Mouse (Mus musculus): ENCODE data around the gene Iqcm. TPM values are rescaled to one million over a fixed set of nuclear protein-coding genes. Genes with fewer than 3 reads are reported as not detected.
"Not testable (repeated sequence)": the region's sequence is repeated elsewhere in the genome, so short reads cannot be mapped to it uniquely, and the experiment has no call there.

The Iqcm gene
- polyA plus RNA-seq (2014; fragmentation: Nextera tagmentation; extraction: Ambion mirVana), result not detected in 2 replicates

- Histone ChIP-seq H3K4me1 (ENCODE audit: control insufficient read depth, insufficient read depth, low read length) (no peaks in the 10 kb centered on the region), H3K4me3 (ENCODE audit: low read depth, low read length) (no peak within 1 kb of the TSS), H3K9ac (replicated peaks; ENCODE audit: low read length) (no peak within 1 kb of the TSS), H3K36me3 (replicated peaks; ENCODE audit: control insufficient read depth, insufficient read depth, low read depth, low read length) (no peaks in the 10 kb centered on the region), H3K27me3 (ENCODE audit: control insufficient read depth, insufficient read depth, low read length) (no peaks in the 10 kb centered on the region), H3K27ac (replicated peaks; ENCODE audit: low read depth, low read length) (no peak within 1 kb of the TSS), H3K4me2 (ENCODE audit: low read depth, low read length) (no peak within 1 kb of the TSS), H3K9me3 (replicated peaks; ENCODE audit: control insufficient read depth, low read length) (no peaks in the 10 kb centered on the region)
- ATAC-seq (replicated peaks; ENCODE audit: insufficient number of reproducible peaks, low FRiP score, low TSS enrichment, low read depth), result no peak
- WGBS, result 86% methylated on average over 7 of the region's 7 CpGs
- DNase-seq (ENCODE audit: low spot score), result no peak
Observed at GRCm38 (mm10) chr8:75448394-75448793, at the start of gene Iqcm. Gene Iqcm, plus strand, starts transcription at chr8:75448694.

GRCm38 (mm10) chr8:75406489-75406888, 42.0 kb upstream of the Iqcm start, which contains the start of gene Gm10358:
Gene Gm10358, minus strand, starts transcription at chr8:75406589.
- DNase-seq (ENCODE audit: low spot score), result no peak
- H3K4me2 ChIP-seq (ENCODE audit: low read depth, low read length), result no peak within 1 kb of the TSS
- no peaks in the 10 kb centered on the region for H3K4me1 ChIP-seq (ENCODE audit: control insufficient read depth, insufficient read depth, low read length)
- 94% methylated on average over 5 of the region's 5 CpGs for WGBS
- no peaks in the 10 kb centered on the region for H3K36me3 ChIP-seq (replicated peaks; ENCODE audit: control insufficient read depth, insufficient read depth, low read depth, low read length)
- H3K9me3 ChIP-seq (replicated peaks; ENCODE audit: control insufficient read depth, low read length), result no peaks in the 10 kb centered on the region
- no peak within 1 kb of the TSS for H3K9ac ChIP-seq (replicated peaks; ENCODE audit: low read length)
- no peak within 1 kb of the TSS for H3K27ac ChIP-seq (replicated peaks; ENCODE audit: low read depth, low read length)
- H3K4me3 ChIP-seq (ENCODE audit: low read depth, low read length), result no peak within 1 kb of the TSS
- no peak for ATAC-seq (replicated peaks; ENCODE audit: insufficient number of reproducible peaks, low FRiP score, low TSS enrichment, low read depth)
- no peaks in the 10 kb centered on the region for H3K27me3 ChIP-seq (ENCODE audit: control insufficient read depth, insufficient read depth, low read length)

DNA sequence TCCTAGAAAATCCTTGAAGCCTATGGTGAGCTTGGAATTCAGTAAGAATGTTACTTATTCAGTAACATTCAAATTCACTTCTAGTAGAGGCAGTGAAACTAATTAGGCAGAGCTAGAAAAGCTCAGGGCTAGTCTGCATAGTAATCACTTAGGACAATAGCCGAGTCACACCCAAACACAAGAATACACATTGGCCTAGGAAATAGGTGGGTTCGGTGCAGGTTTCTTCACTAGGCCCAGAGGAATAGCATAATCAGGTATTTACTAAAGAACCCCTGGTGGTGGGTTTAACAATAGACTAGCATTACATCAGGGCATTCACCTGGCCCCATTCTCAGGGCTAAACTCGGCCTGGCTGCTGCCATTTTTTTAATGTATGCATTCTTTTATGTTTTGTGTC, 32.8 kb upstream of the Iqcm start:
- not testable (repeated sequence) for DNase-seq (ENCODE audit: low spot score); H3K27me3 ChIP-seq (ENCODE audit: control insufficient read depth, insufficient read depth, low read length); ATAC-seq (replicated peaks; ENCODE audit: insufficient number of reproducible peaks, low FRiP score, low TSS enrichment, low read depth); H3K9me3 ChIP-seq (replicated peaks; ENCODE audit: control insufficient read depth, low read length); H3K4me3 ChIP-seq (ENCODE audit: low read depth, low read length); H3K27ac ChIP-seq (replicated peaks; ENCODE audit: low read depth, low read length); H3K4me1 ChIP-seq (ENCODE audit: control insufficient read depth, insufficient read depth, low read length); H3K9ac ChIP-seq (replicated peaks; ENCODE audit: low read length); H3K4me2 ChIP-seq (ENCODE audit: low read depth, low read length); H3K36me3 ChIP-seq (replicated peaks; ENCODE audit: control insufficient read depth, insufficient read depth, low read depth, low read length)
- 75% methylated on average over 3 of the region's 3 CpGs for WGBS

DNA sequence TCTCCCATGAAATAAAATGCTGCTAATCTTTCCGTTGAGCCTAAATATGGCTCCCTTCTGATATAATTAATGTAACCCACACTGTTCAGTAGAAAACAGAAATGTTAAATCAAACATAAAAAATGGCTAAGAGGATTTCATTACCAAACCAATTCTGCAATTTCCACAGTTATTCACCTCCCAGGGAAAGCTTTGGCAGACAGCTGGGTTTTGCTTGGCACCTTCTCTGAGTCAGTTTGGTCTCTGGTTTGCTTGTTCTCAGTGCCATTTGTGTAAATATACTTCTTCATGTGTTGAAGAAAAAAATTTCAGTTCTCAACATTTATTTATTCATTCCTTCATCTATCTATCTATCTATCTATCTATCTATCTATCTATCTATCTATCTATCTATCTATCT, 28.3 kb downstream of the Iqcm start:
- ATAC-seq (replicated peaks; ENCODE audit: insufficient number of reproducible peaks, low FRiP score, low TSS enrichment, low read depth), result no peak

DNA sequence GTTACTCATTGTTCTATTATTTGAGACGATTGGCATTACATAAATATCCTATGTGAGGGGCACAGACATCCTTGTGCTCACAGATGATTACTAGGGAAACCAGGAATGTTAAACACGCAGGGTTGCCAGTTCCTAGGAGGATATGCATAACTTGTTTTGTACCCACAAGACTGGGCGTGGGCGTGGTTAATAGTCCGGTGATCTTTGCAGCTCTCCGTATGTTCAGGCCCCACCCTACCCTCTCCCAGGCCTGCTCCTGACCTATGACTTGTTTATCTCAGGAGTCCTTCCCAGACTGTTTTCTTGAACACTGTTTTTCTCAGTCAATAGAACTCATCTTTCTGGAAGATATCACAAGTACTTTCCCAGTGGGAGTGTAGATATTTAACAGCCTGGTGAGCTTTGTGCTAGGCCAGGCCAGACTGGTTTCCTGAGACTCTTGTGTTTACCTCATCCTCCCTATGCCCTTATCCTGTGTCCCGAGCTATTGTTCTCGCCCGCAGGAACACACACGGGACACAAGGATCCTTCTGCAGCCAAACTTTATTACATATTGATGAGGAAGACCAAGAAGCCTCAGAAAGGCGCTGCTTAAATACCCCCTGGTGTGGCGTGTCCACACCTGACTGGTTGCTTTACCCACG, 40.7 kb downstream of the Iqcm start:
- ATAC-seq (replicated peaks; ENCODE audit: insufficient number of reproducible peaks, low FRiP score, low TSS enrichment, low read depth) (no peak), DNase-seq (ENCODE audit: low spot score) (no peak)
- Histone ChIP-seq H3K27me3 (ENCODE audit: control insufficient read depth, insufficient read depth, low read length) (no peaks in the 10 kb centered on the region), H3K4me2 (ENCODE audit: low read depth, low read length) (no peak overlapping the region), H3K36me3 (replicated peaks; ENCODE audit: control insufficient read depth, insufficient read depth, low read depth, low read length) (no peaks in the 10 kb centered on the region), H3K9me3 (replicated peaks; ENCODE audit: control insufficient read depth, low read length) (no peaks in the 10 kb centered on the region), H3K4me1 (ENCODE audit: control insufficient read depth, insufficient read depth, low read length) (no peaks in the 10 kb centered on the region), H3K27ac (replicated peaks; ENCODE audit: low read depth, low read length) (no peak overlapping the region), H3K9ac (replicated peaks; ENCODE audit: low read length) (no peak overlapping the region), H3K4me3 (ENCODE audit: low read depth, low read length) (no peak overlapping the region)
- 85% methylated on average over 13 of the region's 13 CpGs for WGBS

More for the DNA sequence above, 28.3 kb downstream of the Iqcm start:
- no peaks in the 10 kb centered on the region for H3K27me3 ChIP-seq (ENCODE audit: control insufficient read depth, insufficient read depth, low read length)
- no peak overlapping the region for H3K4me2 ChIP-seq (ENCODE audit: low read depth, low read length)
- 82% methylated on average over 1 of the region's 1 CpGs for WGBS
- no peak overlapping the region for H3K27ac ChIP-seq (replicated peaks; ENCODE audit: low read depth, low read length)
- no peaks in the 10 kb centered on the region for H3K4me1 ChIP-seq (ENCODE audit: control insufficient read depth, insufficient read depth, low read length)
- no peaks in the 10 kb centered on the region for H3K9me3 ChIP-seq (replicated peaks; ENCODE audit: control insufficient read depth, low read length)
- no peak overlapping the region for H3K4me3 ChIP-seq (ENCODE audit: low read depth, low read length)
- no peak for DNase-seq (ENCODE audit: low spot score)
- H3K9ac ChIP-seq (replicated peaks; ENCODE audit: low read length), result no peak overlapping the region
- H3K36me3 ChIP-seq (replicated peaks; ENCODE audit: control insufficient read depth, insufficient read depth, low read depth, low read length), result no peaks in the 10 kb centered on the region

GRCm38 (mm10) chr8:75509299-75509698, 60.8 kb downstream of the Iqcm start:
- no peak overlapping the region for H3K4me2 ChIP-seq (ENCODE audit: low read depth, low read length)
- no peak for DNase-seq (ENCODE audit: low spot score)
- no peak for ATAC-seq (replicated peaks; ENCODE audit: insufficient number of reproducible peaks, low FRiP score, low TSS enrichment, low read depth)
- H3K9me3 ChIP-seq (replicated peaks; ENCODE audit: control insufficient read depth, low read length), result no peaks in the 10 kb centered on the region
- WGBS, result 86% methylated on average over 1 of the region's 1 CpGs
- H3K36me3 ChIP-seq (replicated peaks; ENCODE audit: control insufficient read depth, insufficient read depth, low read depth, low read length), result no peaks in the 10 kb centered on the region
- no peak overlapping the region for H3K4me3 ChIP-seq (ENCODE audit: low read depth, low read length)
- no peaks in the 10 kb centered on the region for H3K27me3 ChIP-seq (ENCODE audit: control insufficient read depth, insufficient read depth, low read length)
- H3K4me1 ChIP-seq (ENCODE audit: control insufficient read depth, insufficient read depth, low read length), result no peaks in the 10 kb centered on the region
- H3K27ac ChIP-seq (replicated peaks; ENCODE audit: low read depth, low read length), result no peak overlapping the region
- H3K9ac ChIP-seq (replicated peaks; ENCODE audit: low read length), result no peak overlapping the region

DNA sequence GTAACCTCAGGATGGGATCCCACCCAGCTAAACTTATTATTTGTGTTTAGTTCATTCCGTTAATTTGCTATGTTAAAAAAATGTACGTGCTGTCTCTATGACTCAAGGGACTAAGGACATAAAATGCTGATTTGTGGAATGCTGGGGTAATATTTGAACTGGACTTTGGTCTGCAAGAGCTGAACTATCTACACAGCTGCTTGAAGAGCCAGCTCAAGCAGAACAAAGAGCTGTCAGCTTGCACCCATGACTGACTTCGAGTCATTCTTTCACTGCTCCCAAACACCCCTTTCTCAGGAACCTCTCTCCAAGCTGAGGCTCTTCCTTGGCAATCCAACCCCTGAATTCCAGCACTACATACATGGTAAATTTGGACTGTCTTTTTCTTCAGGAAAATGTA, 65.3 kb downstream of the Iqcm start:
- Histone ChIP-seq H3K9me3 (replicated peaks; ENCODE audit: control insufficient read depth, low read length) (no peaks in the 10 kb centered on the region), H3K4me2 (ENCODE audit: low read depth, low read length) (no peak overlapping the region), H3K4me1 (ENCODE audit: control insufficient read depth, insufficient read depth, low read length) (no peaks in the 10 kb centered on the region), H3K9ac (replicated peaks; ENCODE audit: low read length) (no peak overlapping the region), H3K27me3 (ENCODE audit: control insufficient read depth, insufficient read depth, low read length) (no peaks in the 10 kb centered on the region), H3K4me3 (ENCODE audit: low read depth, low read length) (no peak overlapping the region), H3K27ac (replicated peaks; ENCODE audit: low read depth, low read length) (no peak overlapping the region), H3K36me3 (replicated peaks; ENCODE audit: control insufficient read depth, insufficient read depth, low read depth, low read length) (no peaks in the 10 kb centered on the region)
- DNase-seq (ENCODE audit: low spot score) (no peak), ATAC-seq (replicated peaks; ENCODE audit: insufficient number of reproducible peaks, low FRiP score, low TSS enrichment, low read depth) (no peak)
- WGBS, result 87% methylated on average over 3 of the region's 3 CpGs

DNA sequence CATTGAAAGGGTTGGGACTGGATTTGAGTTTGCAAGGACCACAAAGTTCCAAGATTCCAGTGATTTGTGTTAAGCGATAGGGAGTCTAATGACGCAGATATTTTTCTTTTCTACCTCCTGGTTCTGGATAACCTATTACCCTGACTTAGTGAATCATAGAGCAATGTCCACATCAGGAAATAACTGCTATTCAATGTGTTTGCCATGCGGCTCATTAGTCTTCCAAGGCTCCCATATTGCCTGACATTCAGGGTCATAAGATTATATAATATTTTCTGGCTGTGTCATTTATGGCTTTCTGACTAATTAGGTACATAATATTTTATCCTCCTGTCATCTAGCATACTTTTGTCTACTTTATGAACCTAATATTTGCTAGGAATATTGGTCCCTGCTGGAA, 100.8 kb downstream of the Iqcm start:
- H3K4me1 ChIP-seq (ENCODE audit: control insufficient read depth, insufficient read depth, low read length), result no peaks in the 10 kb centered on the region
- DNase-seq (ENCODE audit: low spot score), result no peak
- H3K4me3 ChIP-seq (ENCODE audit: low read depth, low read length), result no peak overlapping the region
- H3K4me2 ChIP-seq (ENCODE audit: low read depth, low read length), result no peak overlapping the region
- no peaks in the 10 kb centered on the region for H3K9me3 ChIP-seq (replicated peaks; ENCODE audit: control insufficient read depth, low read length)
- no peaks in the 10 kb centered on the region for H3K27me3 ChIP-seq (ENCODE audit: control insufficient read depth, insufficient read depth, low read length)
- ATAC-seq (replicated peaks; ENCODE audit: insufficient number of reproducible peaks, low FRiP score, low TSS enrichment, low read depth), result no peak
- 95% methylated on average over 3 of the region's 3 CpGs for WGBS
- no peaks in the 10 kb centered on the region for H3K36me3 ChIP-seq (replicated peaks; ENCODE audit: control insufficient read depth, insufficient read depth, low read depth, low read length)
- no peak overlapping the region for H3K9ac ChIP-seq (replicated peaks; ENCODE audit: low read length)
- no peak overlapping the region for H3K27ac ChIP-seq (replicated peaks; ENCODE audit: low read depth, low read length)
